Mouse (Mus musculus): ENCODE measurements around the gene Itgb1bp1.

Gene Itgb1bp1

GRCm38 (mm10) chr12:21286243-21286622 lies at the start of gene Itgb1bp1:
TSS of gene Itgb1bp1 (minus strand) at chr12:21286284.
- DNase-seq (ENCODE audit: low spot score in 2 of 2), result peak; percentile 98 to 99

- peak; percentile 40 to 60 for DNase-seq (ENCODE audit: low spot score in 2 of 2)
These were observed 49.8 kb upstream of the Itgb1bp1 start for GRCm38 (mm10) chr12:21335869-21336268.

- DNase-seq (ENCODE audit: low spot score in 2 of 2), result no peak
These were observed 47.7 kb upstream of the Itgb1bp1 start for GRCm38 (mm10) chr12:21333766-21334165.

GRCm38 (mm10) chr12:21333021-21333420 lies 46.9 kb upstream of the Itgb1bp1 start:
- no peak for DNase-seq (ENCODE audit: low spot score in 2 of 2)

- DNase-seq (ENCODE audit: low spot score in 2 of 2), result no peak
These were observed 45.6 kb upstream of the Itgb1bp1 start for GRCm38 (mm10) chr12:21331711-21332110.

GRCm38 (mm10) chr12:21330961-21331576 lies 45.0 kb upstream of the Itgb1bp1 start:
- DNase-seq (ENCODE audit: low spot score in 2 of 2), result peak; percentile 29 to 66

- no peak for DNase-seq (ENCODE audit: low spot score in 2 of 2)
These were observed 43.7 kb upstream of the Itgb1bp1 start for GRCm38 (mm10) chr12:21329661-21330400.

- DNase-seq (ENCODE audit: low spot score in 2 of 2), result no peak
These were observed 40.2 kb upstream of the Itgb1bp1 start for GRCm38 (mm10) chr12:21326325-21326724.

GRCm38 (mm10) chr12:21325266-21325665 lies 39.2 kb upstream of the Itgb1bp1 start:
- DNase-seq (ENCODE audit: low spot score in 2 of 2), result no peak

- DNase-seq (ENCODE audit: low spot score in 2 of 2), result no peak
These were observed 38.0 kb upstream of the Itgb1bp1 start for GRCm38 (mm10) chr12:21324101-21324500.

GRCm38 (mm10) chr12:21322856-21323255 lies 36.8 kb upstream of the Itgb1bp1 start:
- no peak for DNase-seq (ENCODE audit: low spot score in 2 of 2)

- no peak for DNase-seq (ENCODE audit: low spot score in 2 of 2)
These were observed 36.2 kb upstream of the Itgb1bp1 start for GRCm38 (mm10) chr12:21322296-21322695.

- DNase-seq (ENCODE audit: low spot score in 2 of 2), result no peak
These were observed 35.1 kb upstream of the Itgb1bp1 start for GRCm38 (mm10) chr12:21321170-21321569.

GRCm38 (mm10) chr12:21320317-21320716 lies 34.2 kb upstream of the Itgb1bp1 start:
- no peak for DNase-seq (ENCODE audit: low spot score in 2 of 2)

- peak; percentile 59 to 65 for DNase-seq (ENCODE audit: low spot score in 2 of 2)
These were observed 32.2 kb upstream of the Itgb1bp1 start for GRCm38 (mm10) chr12:21318143-21318895.

GRCm38 (mm10) chr12:21316869-21317265 lies 30.8 kb upstream of the Itgb1bp1 start:
- peak; percentile 15 to 22 for DNase-seq (ENCODE audit: low spot score in 2 of 2)

GRCm38 (mm10) chr12:21315923-21316868 lies 30.1 kb upstream of the Itgb1bp1 start, which contains the start of gene Iah1:
TSS of gene Iah1 (plus strand) at chr12:21316389.
- peak; percentile 68 to 81 for DNase-seq (ENCODE audit: low spot score in 2 of 2)

- DNase-seq (ENCODE audit: low spot score in 2 of 2), result no peak
These were observed 26.1 kb upstream of the Itgb1bp1 start for GRCm38 (mm10) chr12:21312201-21312600.

GRCm38 (mm10) chr12:21306721-21307120 lies 20.6 kb upstream of the Itgb1bp1 start:
- DNase-seq (ENCODE audit: low spot score in 2 of 2), result no peak

- DNase-seq (ENCODE audit: low spot score in 2 of 2), result no peak
These were observed 19.7 kb upstream of the Itgb1bp1 start for GRCm38 (mm10) chr12:21305741-21306140.

- DNase-seq (ENCODE audit: low spot score in 2 of 2), result no peak
These were observed 16.3 kb upstream of the Itgb1bp1 start for GRCm38 (mm10) chr12:21302361-21302783.
